Mouse (Mus musculus): ENCODE measurements at regions not wholly inside any gene's neighbourhood (a gene's known extent, or its start where the extent isn't known, plus 50 kb on each side); places are given as distances from the start of the nearest gene placed in this dataset.

DNA sequence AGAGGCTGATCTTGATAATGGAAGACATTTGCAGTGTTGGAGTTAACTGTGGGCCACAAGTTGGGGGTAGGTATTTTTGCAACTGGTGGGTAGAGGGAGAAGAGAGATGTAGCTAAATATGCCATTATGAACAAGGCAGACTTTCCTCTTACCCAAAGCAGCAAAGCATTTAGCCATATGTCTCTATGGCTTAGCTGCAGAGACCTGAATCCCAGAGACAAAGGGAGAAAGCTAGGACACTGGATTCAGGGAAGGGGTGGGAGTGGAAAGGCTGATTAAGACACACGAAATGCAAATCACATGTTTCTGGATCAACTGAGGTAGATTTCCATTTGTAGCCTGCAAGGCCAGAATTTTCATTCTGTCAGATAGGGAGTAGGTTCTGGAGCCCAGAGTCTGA lies 129.8 kb downstream of the En1 start:
- TF ChIP-seq POLR2A (IDR thresholded peaks at IDR 0.05; ENCODE audit: borderline replicate concordance, extremely low read depth, insufficient read depth, insufficient read length, poor library complexity, severe bottlenecking): no peak
- TF ChIP-seq CTCF (IDR thresholded peaks at IDR 0.05; ENCODE audit: borderline replicate concordance, extremely low read depth, insufficient read depth, insufficient read length): no peak
